Comparison of ENCODE assay signal across 27 mouse cellular contexts in the genomic region with DNA sequence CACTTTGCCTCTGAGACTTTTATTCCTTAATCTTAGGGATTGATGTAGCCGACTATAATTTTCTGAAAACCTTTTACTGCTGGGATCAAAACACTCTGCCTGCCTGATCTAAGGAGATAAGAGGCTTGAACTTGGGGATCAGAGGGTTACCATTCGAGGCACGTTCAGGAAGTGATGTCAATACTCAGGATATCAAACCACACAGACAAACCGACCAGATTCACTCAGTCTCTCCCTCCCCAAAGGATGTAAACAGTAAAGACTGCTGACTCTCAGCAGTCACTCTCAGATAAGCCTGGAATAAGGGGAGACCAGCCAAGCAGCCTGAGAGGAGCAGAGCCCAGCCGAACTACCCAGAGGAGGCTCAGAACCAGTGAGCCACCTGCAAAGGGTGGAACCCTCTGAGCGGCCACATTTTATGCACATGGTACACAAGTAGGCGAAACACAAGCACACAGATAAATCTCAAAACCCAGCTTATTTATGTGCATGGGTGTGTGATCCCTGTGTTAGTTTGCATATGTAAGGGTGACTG. TPM values are rescaled to one million over a fixed set of nuclear protein-coding genes. Genes with fewer than 3 reads are reported as not detected.
"Had no signal": no experiment of that assay in that cellular context is flagged by ENCODE, and none has a peak within 500 bp of the region (broad histone marks: within the 10 kb centered on the region; RNA-seq: fewer than 3 reads in every experiment).

No protein-coding gene starts in this region.

- H3K4me1 ChIP-seq: kidney, embryonic 15.5 days; lung, embryonic 15.5 days had no signal

- DNase-seq: kidney, postnatal 10 days; kidney, postnatal 36 days; layer of hippocampus, postnatal 36 days; lung, adult 18-20 months; lung, postnatal 10 days; lung, postnatal 36 days; midbrain, embryonic 14.5 days; thymus, adult 18-20 months; thymus, postnatal 14 days; thymus, postnatal 4 days had no signal

- H3K9me3 ChIP-seq: kidney, embryonic 15.5 days; lung, embryonic 15.5 days had no signal

- H3K4me3 ChIP-seq: kidney, embryonic 15.5 days; left cerebral cortex, adult 2 months; lung, embryonic 15.5 days had no signal

- H3K9ac ChIP-seq: kidney, embryonic 15.5 days; liver, embryonic 14.5 days; lung, embryonic 15.5 days had no signal

- H3K27me3 ChIP-seq: kidney, embryonic 15.5 days; lung, embryonic 15.5 days had no signal

- H3K27ac ChIP-seq: kidney, embryonic 15.5 days; left cerebral cortex, adult 2 months; liver, embryonic 14.5 days; lung, embryonic 15.5 days had no signal

- H3K36me3 ChIP-seq: kidney, embryonic 15.5 days; lung, embryonic 15.5 days had no signal

RNA-seq across cellular contexts. Expression of a gene that starts 9.9 kb away (rescaled TPM):
- polyA plus RNA-seq: liver, adult 2 months had no signal

RNA-seq across cellular contexts. Expression of a gene that starts 18.2 kb away (rescaled TPM):
- total RNA-seq: layer of hippocampus, adult 8-10 months; layer of hippocampus, postnatal 10 days; layer of hippocampus, postnatal 36 days; left cerebral cortex, adult 2 months; left cerebral cortex, postnatal 10 days; left cerebral cortex, postnatal 36 days; liver, adult 2 months; midbrain, postnatal 0 days had no signal
- polyA plus RNA-seq: kidney, embryonic 15.5 days; limb, embryonic 11.5 days; liver, adult 2 months; liver, embryonic 14.5 days; midbrain, embryonic 14.5 days; midbrain, postnatal 0 days; neural tube, embryonic 11.5 days; neural tube, embryonic 14.5 days; small intestine, adult 2 months; spleen, adult 2 months; stomach, embryonic 16.5 days; testis, adult 2 months had no signal
